Mouse (Mus musculus) Muller cell, postnatal 12 days (primary cell): Measurements from ENCODE around the gene Nrl.

Experiments
- DNase-seq: peaks from one replicate; pipeline ENCODE4 v3.0.0-alpha.2; 2015; ENCODE audit errors: inconsistent ontology term

Nrl gene

GRCm38 (mm10) chr14:55536116-55536745, 11.4 kb upstream of the Nrl start:
- DNase-seq = no peak

GRCm38 (mm10) chr14:55527940-55528339, 3.2 kb upstream of the Nrl start:
- no peak for DNase-seq

- no peak for DNase-seq
These were observed 1.9 kb upstream of the Nrl start for GRCm38 (mm10) chr14:55526674-55527073.

GRCm38 (mm10) chr14:55524062-55524461, 719 bp downstream of the Nrl start:
- DNase-seq = no peak

GRCm38 (mm10) chr14:55520451-55521361, 4.1 kb downstream of the Nrl start:
- peak; percentile 27 for DNase-seq

- no peak for DNase-seq
These were observed 5.2 kb downstream of the Nrl start for GRCm38 (mm10) chr14:55519604-55520003.

- DNase-seq = no peak
These were observed 5.9 kb downstream of the Nrl start for GRCm38 (mm10) chr14:55518897-55519296.

- DNase-seq = no peak
These were observed 8.9 kb downstream of the Nrl start for GRCm38 (mm10) chr14:55515846-55516245.

- no peak for DNase-seq
These were observed 10.9 kb downstream of the Nrl start for GRCm38 (mm10) chr14:55513927-55514326.

- DNase-seq = no peak
These were observed 13.7 kb downstream of the Nrl start for GRCm38 (mm10) chr14:55511037-55511436.

- no peak for DNase-seq
These were observed 14.6 kb downstream of the Nrl start, which contains the start of gene Cpne6 for GRCm38 (mm10) chr14:55510125-55510731. Cpne6 (plus strand) TSS chr14:55510445.

- DNase-seq = no peak
These were observed 15.2 kb downstream of the Nrl start for GRCm38 (mm10) chr14:55509540-55509939.

- no peak for DNase-seq
These were observed 17.0 kb downstream of the Nrl start for GRCm38 (mm10) chr14:55507801-55508200.

- DNase-seq = no peak
These were observed 19.2 kb downstream of the Nrl start for GRCm38 (mm10) chr14:55505612-55506011.

GRCm38 (mm10) chr14:55497449-55497821, 27.3 kb downstream of the Nrl start:
- DNase-seq = peak; percentile 71

- no peak for DNase-seq
These were observed 27.9 kb downstream of the Nrl start for GRCm38 (mm10) chr14:55496761-55497448.

- no peak for DNase-seq
These were observed 29.1 kb downstream of the Nrl start for GRCm38 (mm10) chr14:55495509-55496240.

GRCm38 (mm10) chr14:55492103-55492502, 32.7 kb downstream of the Nrl start:
- no peak for DNase-seq

GRCm38 (mm10) chr14:55491291-55491833, 33.4 kb downstream of the Nrl start:
- DNase-seq = peak; percentile 79

- peak; percentile 75 for DNase-seq
These were observed 34.2 kb downstream of the Nrl start, which contains the start of gene Carmil3 for GRCm38 (mm10) chr14:55490361-55491201. Carmil3 (plus strand) TSS chr14:55490651.
